Mouse (Mus musculus) embryonic fibroblast, embryonic 13.5 days (primary cell): ENCODE results near the gene Shisa7.

ENCODE experiments used
- CTCF ChIP-seq: IDR thresholded peaks from 2 replicates; pipeline ENCODE4 v1.5.1; 2011; ENCODE audit warnings: mild to moderate bottlenecking, control low read depth, low read length, moderate library complexity, borderline replicate concordance; ENCODE audit not compliant: insufficient read depth
- POLR2A ChIP-seq: IDR thresholded peaks from 2 replicates; pipeline ENCODE4 v1.6.1; 2011; ENCODE audit warnings: low read depth, mild to moderate bottlenecking, control low read depth, low read length, moderate library complexity

GRCm38 (mm10) chr7:4842634-4843131 lies 1.8 kb downstream of the Shisa7 start:
- TF ChIP-seq POLR2A, result no peak
- TF ChIP-seq CTCF, result no peak
